Comparison of ENCODE assay signal across 10 mouse cellular contexts in genomic region chr1:38601802-38602508, GRCm38 (mm10).
A peak's percentile ranks its signal among the peaks of the same experiment; 100 is the strongest.
DNase-seq lines count a peak whose midpoint lies in the region; ATAC-seq lines count a peak whose summit lies in the region.
"Had no signal": no experiment of that assay in that cellular context is flagged by ENCODE, and none has a peak within 500 bp of the region (broad histone marks: within the 10 kb centered on the region; RNA-seq: fewer than 3 reads in every experiment).

No protein-coding gene starts in this region.

- 0 out of 2 replicates have a peak overlapping the region, but pooled peaks have one; percentile 13 for H3K27ac ChIP-seq in neural tube, embryonic 15.5 days (replicated peaks)
- H3K27ac ChIP-seq: left cerebral cortex, adult 2 months had no signal

- H3K36me3 ChIP-seq in neural tube, embryonic 15.5 days, result no peaks in the 10 kb centered on the region

- peak; percentile 90 for ATAC-seq in granulocyte monocyte progenitor cell, adult 5-6 weeks (replicated peaks; ENCODE audit: poor library complexity, severe bottlenecking)
- no peak for ATAC-seq in neural tube, embryonic 15.5 days (ENCODE audit: low FRiP score)
- no peak for ATAC-seq in megakaryocyte-erythroid progenitor cell, adult 5-6 weeks (replicated peaks; ENCODE audit: low FRiP score, low TSS enrichment, poor library complexity, severe bottlenecking)
- ATAC-seq: Patski had no signal

- H3K27me3 ChIP-seq in neural tube, embryonic 15.5 days (replicated peaks), result no peaks in the 10 kb centered on the region
- H3K27me3 ChIP-seq: Patski had no signal

- no peak overlapping the region for H3K4me2 ChIP-seq in neural tube, embryonic 15.5 days

- H3K4me3 ChIP-seq in neural tube, embryonic 15.5 days (replicated peaks), result no peak overlapping the region
- H3K4me3 ChIP-seq: left cerebral cortex, adult 2 months had no signal

- WGBS in neural tube, embryonic 15.5 days, result 73% methylated on average over 11 of the region's 11 CpGs

- DNase-seq in kidney, postnatal 14 days, result peak; percentile 15
- no peak for DNase-seq in kidney, adult 8-10 months
- peak; percentile 25 for DNase-seq in T-cell, adult 2 months (ENCODE audit: low spot score)
- DNase-seq in kidney, postnatal 10 days, result no peak
- DNase-seq: right cerebral cortex, postnatal 25 days had no signal

- H3K9ac ChIP-seq in neural tube, embryonic 15.5 days (replicated peaks), result no peak overlapping the region

- H3K4me1 ChIP-seq in neural tube, embryonic 15.5 days, result peaks cover 34% of the 10 kb centered on the region

- H3K9me3 ChIP-seq in neural tube, embryonic 15.5 days (replicated peaks), result no peaks in the 10 kb centered on the region

Comparison
In these comparisons a context has a peak if more than half of its experiments do, and no peak if none do; other contexts are left out.
1. DNase-seq: peak in kidney, postnatal 14 days (single experiment) and T-cell, adult 2 months (single experiment); none in kidney, adult 8-10 months (0 of 2) and kidney, postnatal 10 days (single experiment).